Mouse (Mus musculus): ENCODE measurements around the gene Dgkg. TPM values are rescaled to one million over a fixed set of nuclear protein-coding genes. Genes with fewer than 3 reads are reported as not detected.
A peak's percentile ranks its signal among the peaks of the same experiment; 100 is the strongest.

Dgkg gene
- polyA plus RNA-seq, 1 experiment, result 21.1 TPM

GRCm38 (mm10) chr16:22442202-22442601 lies 214.8 kb downstream of the Dgkg start:
- no peak for DNase-seq (ENCODE audit: extremely low spot score in 1 of 2, low spot score in 1 of 2)

- DNase-seq (ENCODE audit: extremely low spot score in 1 of 2, low spot score in 1 of 2), result no peak
Measured at GRCm38 (mm10) chr16:22441317-22441716, 215.7 kb downstream of the Dgkg start.

- DNase-seq (ENCODE audit: extremely low spot score in 1 of 2, low spot score in 1 of 2), result peak; percentile 27 to 65
Measured at GRCm38 (mm10) chr16:22440269-22440668, 216.8 kb downstream of the Dgkg start.

- peak; percentile 99 to 100 for DNase-seq (ENCODE audit: extremely low spot score in 1 of 2, low spot score in 1 of 2)
Measured at GRCm38 (mm10) chr16:22439499-22440177, 217.4 kb downstream of the Dgkg start, which contains the start of gene Etv5. Gene Etv5 (minus strand): TSS chr16:22439719.

GRCm38 (mm10) chr16:22438441-22439373 lies 218.3 kb downstream of the Dgkg start:
- peak; percentile 63 to 78 for DNase-seq (ENCODE audit: extremely low spot score in 1 of 2, low spot score in 1 of 2)

GRCm38 (mm10) chr16:22436106-22436505 lies 220.9 kb downstream of the Dgkg start:
- no peak for DNase-seq (ENCODE audit: extremely low spot score in 1 of 2, low spot score in 1 of 2)

GRCm38 (mm10) chr16:22434530-22434929 lies 222.5 kb downstream of the Dgkg start:
- peak in 1 of 2 experiments; percentile 45 for DNase-seq (ENCODE audit: extremely low spot score in 1 of 2, low spot score in 1 of 2)

GRCm38 (mm10) chr16:22433944-22434343 lies 223.1 kb downstream of the Dgkg start:
- no peak for DNase-seq (ENCODE audit: extremely low spot score in 1 of 2, low spot score in 1 of 2)

- no peak for DNase-seq (ENCODE audit: extremely low spot score in 1 of 2, low spot score in 1 of 2)
Measured at GRCm38 (mm10) chr16:22431773-22432172, 225.2 kb downstream of the Dgkg start.

GRCm38 (mm10) chr16:22431335-22431734 lies 225.7 kb downstream of the Dgkg start:
- DNase-seq (ENCODE audit: extremely low spot score in 1 of 2, low spot score in 1 of 2), result no peak

GRCm38 (mm10) chr16:22430211-22430951 lies 226.6 kb downstream of the Dgkg start:
- peak in 1 of 2 experiments; percentile 77 for DNase-seq (ENCODE audit: extremely low spot score in 1 of 2, low spot score in 1 of 2)

- no peak for DNase-seq (ENCODE audit: extremely low spot score in 1 of 2, low spot score in 1 of 2)
Measured at GRCm38 (mm10) chr16:22429377-22429776, 227.6 kb downstream of the Dgkg start.

- peak; percentile 83 for DNase-seq (ENCODE audit: extremely low spot score in 1 of 2, low spot score in 1 of 2)
Measured at GRCm38 (mm10) chr16:22428853-22429341, 228.1 kb downstream of the Dgkg start.

GRCm38 (mm10) chr16:22426866-22427265 lies 230.2 kb downstream of the Dgkg start:
- no peak for DNase-seq (ENCODE audit: extremely low spot score in 1 of 2, low spot score in 1 of 2)

GRCm38 (mm10) chr16:22422256-22422655 lies 234.8 kb downstream of the Dgkg start:
- no peak for DNase-seq (ENCODE audit: extremely low spot score in 1 of 2, low spot score in 1 of 2)

Other genes with a start within 250 kb of the Dgkg start
- gene Etv5, start 217.5 kb downstream of the Dgkg start, polyA plus RNA-seq (2012; rRNA removed), result 55.9 and 57.6 TPM in 2 replicates
- gene Crygs, start 154.4 kb upstream of the Dgkg start, polyA plus RNA-seq (2012; rRNA removed), result 0.18 TPM in 1 of 2 replicates, not detected in the other
- 16.2 and 19.2 TPM in 2 replicates for gene Tbccd1, start 200.4 kb upstream of the Dgkg start, polyA plus RNA-seq (2012; rRNA removed)
- gene Dnajb11, start 200.6 kb upstream of the Dgkg start, polyA plus RNA-seq (2012; rRNA removed), result 42.9 and 43.0 TPM in 2 replicates
- 0.14 and 0.42 TPM in 2 replicates for gene Ahsg, start 234.1 kb upstream of the Dgkg start, polyA plus RNA-seq (2012; rRNA removed)

Measured in frontal cortex, adult 2 months (tissue).